Mouse (Mus musculus): Measurements from ENCODE around the gene Dpy19l3. TPM values are rescaled to one million over a fixed set of nuclear protein-coding genes. Genes with fewer than 3 reads are reported as not detected.

Gene Dpy19l3
- total RNA-seq, 2 experiments from 2014 or later: 6.3 to 8.2 TPM

- no peak for DNase-seq
- intact Hi-C loops (cut with DNase I): no loop called here
Observed at GRCm38 (mm10) chr7:35648239-35649069, 105.8 kb downstream of the Dpy19l3 start.

DNA sequence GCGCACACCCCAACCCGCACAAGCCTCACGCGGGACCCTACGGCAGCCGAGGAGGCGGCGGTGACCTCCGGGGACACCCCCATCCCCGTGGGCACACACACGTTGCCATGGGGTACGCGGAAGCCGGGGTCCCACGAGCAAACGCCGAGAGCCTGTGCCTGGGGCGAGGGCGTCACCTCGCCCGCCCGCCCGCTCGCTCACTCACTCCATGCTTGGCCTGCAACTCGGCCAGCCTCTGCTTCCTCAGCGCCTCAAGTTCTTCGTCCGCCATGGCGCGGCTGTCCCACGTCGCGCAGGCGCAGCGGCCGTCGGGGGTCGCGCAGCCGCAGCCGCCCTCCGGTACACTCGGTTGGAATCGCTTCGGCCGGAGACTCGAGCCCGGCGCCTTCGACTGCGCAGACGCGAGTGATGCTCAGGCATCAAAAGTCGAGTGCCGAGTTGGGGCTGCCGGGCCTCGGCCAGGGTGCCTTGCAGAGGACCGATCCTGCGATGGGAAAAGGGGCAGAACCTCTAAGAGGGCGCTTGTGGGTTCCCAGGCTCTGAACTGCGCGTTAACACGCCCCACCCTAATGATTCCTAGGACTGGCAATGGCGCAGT, 107.1 kb downstream of the Dpy19l3 start, which contains the start of gene Pdcd5:
Gene Pdcd5, minus strand, starts transcription at position 421 of the 598 bp plus-strand sequence.
- intact Hi-C loops (cut with DNase I): no loop called here
- DNase-seq: peak; percentile 99 to 100

- intact Hi-C loops (cut with DNase I): no loop called here
Observed at GRCm38 (mm10) chr7:35646317-35647081, 107.8 kb downstream of the Dpy19l3 start.

DNA sequence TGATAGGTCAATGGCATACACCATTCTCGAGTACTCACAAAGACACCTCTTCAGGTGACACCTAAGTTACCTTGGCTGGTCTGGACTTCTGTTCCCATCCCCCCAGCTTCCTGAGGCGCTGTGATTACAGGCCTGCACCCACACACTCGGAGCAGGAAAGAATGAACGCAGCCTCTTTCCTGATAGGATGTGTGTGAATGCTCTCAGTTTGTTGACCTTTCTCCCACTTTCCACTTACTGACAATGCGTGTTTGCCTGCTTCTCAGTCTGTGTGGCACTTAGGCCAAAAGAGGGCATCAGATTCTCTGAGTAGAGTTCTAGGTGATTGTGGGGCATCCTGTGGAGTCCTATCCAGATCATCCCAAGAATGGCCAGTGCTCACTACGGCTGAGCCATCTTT, 114.2 kb downstream of the Dpy19l3 start:
- intact Hi-C loops (cut with DNase I): no loop called here
- DNase-seq: no peak

More at GRCm38 (mm10) chr7:35646317-35647081, 107.8 kb downstream of the Dpy19l3 start:
- DNase-seq: peak in 1 of 2 experiments; percentile 35

GRCm38 (mm10) chr7:35636874-35637273, 117.4 kb downstream of the Dpy19l3 start:
- no peak for DNase-seq
- intact Hi-C loops (cut with DNase I): loop anchor here (2.0 kb wide), 1 partner anchor 90 kb away; no protein-coding TSS in a partner anchor

DNA sequence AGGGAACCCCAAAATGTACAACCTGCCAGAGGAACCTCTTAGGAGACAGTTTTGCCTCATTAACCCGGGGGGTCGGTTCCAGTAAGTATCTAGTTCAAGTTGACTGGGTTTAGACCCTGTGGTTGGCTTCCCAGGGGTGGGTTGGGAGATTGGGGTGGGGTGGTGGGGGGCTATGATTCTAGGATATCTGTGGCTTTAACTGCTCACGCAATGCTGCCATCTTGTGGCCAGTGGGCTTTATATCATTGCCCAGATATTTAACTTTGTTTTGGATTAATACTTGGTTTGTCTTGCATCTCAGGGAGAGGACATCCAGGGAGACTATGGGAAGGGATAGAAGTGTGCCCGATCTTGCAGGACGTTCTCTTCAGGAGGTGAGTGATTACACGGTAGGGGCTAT, 118.0 kb downstream of the Dpy19l3 start:
- DNase-seq: peak; percentile 17 to 50
- intact Hi-C loops (cut with DNase I): loop anchor here (2.0 kb wide), 1 partner anchor 89 kb away; no protein-coding TSS in a partner anchor

Other genes with a start within 250 kb of the Dpy19l3 start
- gene Tdrd12, start 216.7 kb downstream of the Dpy19l3 start, total RNA-seq (2021): under 1 TPM in 1 of 2 experiments, not detected in 1; 0.44 TPM
- gene Nudt19, start 198.2 kb downstream of the Dpy19l3 start, total RNA-seq (2021): 10 to 100 TPM; 70.6 to 77.4 TPM
- under 1 TPM; 0.07 TPM for gene Rgs9bp, start 168.9 kb downstream of the Dpy19l3 start, total RNA-seq (2021)
- gene Ankrd27, start 168.2 kb downstream of the Dpy19l3 start, total RNA-seq (2021): 10 to 100 TPM; 15.6 to 15.8 TPM
- gene Pdcd5, start 106.9 kb downstream of the Dpy19l3 start, total RNA-seq (2021): 10 to 100 TPM; 90.2 to 92.2 TPM
- 10 to 100 TPM; 14.2 to 14.9 TPM for gene Zfp507, start 48.5 kb upstream of the Dpy19l3 start, total RNA-seq (2021)

Data from heart, postnatal 14 days (tissue).